Comparison of ENCODE assay signal across 8 mouse cellular contexts in the genomic region with DNA sequence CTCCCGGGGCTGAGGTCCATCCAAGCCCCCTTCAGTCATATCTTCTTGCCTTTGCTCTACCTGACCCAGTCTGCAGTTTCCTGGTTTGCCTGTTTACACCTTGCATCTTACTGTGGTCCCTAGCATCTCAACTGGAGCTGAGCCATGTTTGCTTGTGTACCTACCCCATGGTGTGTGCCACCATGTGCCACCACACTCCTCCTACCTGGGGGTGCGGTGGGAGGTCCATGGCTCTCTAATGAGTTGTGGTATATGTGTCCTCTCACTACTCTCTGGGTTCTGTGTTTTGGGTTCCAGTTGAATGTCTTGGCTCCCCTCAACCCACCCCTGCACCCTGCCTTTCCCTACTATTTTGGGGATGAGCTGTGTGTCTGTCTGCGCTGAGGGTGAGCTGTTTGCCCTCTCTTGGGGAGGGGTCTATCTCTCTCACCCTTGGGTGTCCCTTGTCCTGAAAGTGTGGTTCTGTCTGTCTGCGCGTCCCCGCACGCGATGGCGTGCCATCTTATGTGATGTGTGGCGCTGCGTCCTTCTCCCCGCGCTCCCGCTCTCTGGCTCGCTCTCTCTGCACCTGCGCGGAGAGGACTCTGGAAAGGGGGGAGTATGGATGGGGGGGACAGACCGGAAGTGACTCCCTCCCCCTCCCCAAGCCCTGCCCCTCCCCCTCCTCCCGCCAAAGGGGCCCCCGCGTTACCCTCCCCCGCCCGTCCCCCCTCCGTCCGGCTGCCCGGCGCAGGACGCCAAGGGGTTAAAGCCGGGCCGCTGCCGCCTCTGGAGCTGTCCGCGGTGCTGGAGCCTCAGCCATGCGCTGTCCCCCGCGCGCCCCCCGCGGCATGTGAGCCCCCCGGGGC. TPM values are rescaled to one million over a fixed set of nuclear protein-coding genes. Genes with fewer than 3 reads are reported as not detected.
DNase-seq lines count a peak whose midpoint lies in the region; ATAC-seq lines count a peak whose summit lies in the region.

No protein-coding gene starts in this region.

- H3K9me3 ChIP-seq in heart, embryonic 11.5 days (replicated peaks; ENCODE audit: control insufficient read depth, low read length) = no peaks in the 10 kb centered on the region

- H3K4me2 ChIP-seq in heart, embryonic 11.5 days = peak overlapping the region; percentile 58

- 0 out of 2 replicates have a peak, but pooled peaks have one; percentile 45 for ATAC-seq in heart, embryonic 11.5 days (replicated peaks; ENCODE audit: insufficient number of reproducible peaks, low FRiP score, low TSS enrichment)

- no peak overlapping the region for H3K9ac ChIP-seq in heart, embryonic 11.5 days (ENCODE audit: low read depth, low read length)

- no peak overlapping the region for H3K27ac ChIP-seq in heart, embryonic 11.5 days (ENCODE audit: low read depth, low read length)

- no peaks in the 10 kb centered on the region for H3K36me3 ChIP-seq in heart, embryonic 11.5 days (ENCODE audit: control insufficient read depth, insufficient read depth, low read length)

- 6% methylated on average over 17 of the region's 40 CpGs for WGBS in heart, embryonic 11.5 days (ENCODE audit: insufficient replicate concordance)

- DNase-seq in heart, adult 9 months (ENCODE audit: low spot score in 2 of 2) = no peak
- DNase-seq in testis, postnatal 10 days (ENCODE audit: low spot score) = peak; percentile 80
- DNase-seq in testis, postnatal 14 days (ENCODE audit: low spot score) = no peak
- peak; percentile 57 for DNase-seq in forelimb bud, embryonic 11.5 days (ENCODE audit: low read depth, low spot score)
- DNase-seq in mesoderm, embryonic 11.5 days (ENCODE audit: low read depth, low spot score) = peak; percentile 67
- peak; percentile 17 for DNase-seq in yolk sac, embryonic 10.5 days (ENCODE audit: low spot score)
- no peak for DNase-seq in ovary, postnatal 14 days (ENCODE audit: low spot score)

- peaks cover 77% of the 10 kb centered on the region for H3K27me3 ChIP-seq in heart, embryonic 11.5 days (ENCODE audit: control insufficient read depth, insufficient read depth, low read length)

- H3K4me3 ChIP-seq in heart, embryonic 11.5 days (ENCODE audit: low read depth, low read length) = peak overlapping the region; percentile 36

- H3K4me1 ChIP-seq in heart, embryonic 11.5 days (ENCODE audit: control insufficient read depth, insufficient read depth, low read length) = no peaks in the 10 kb centered on the region; the same call in 1 of the 2 replicates

RNA-seq across cellular contexts. Expression of gene Shank1, which starts 25.2 kb away (rescaled TPM):
- 1.1 and 1.3 TPM in 2 replicates for polyA plus RNA-seq in heart, embryonic 11.5 days (2014; fragmentation: Nextera tagmentation; extraction: Ambion mirVana)

RNA-seq across cellular contexts. Expression of gene Clec11a, which starts 28.6 kb away (rescaled TPM):
- 0.65 and 0.84 TPM in 2 replicates for polyA plus RNA-seq in heart, embryonic 11.5 days (2014; fragmentation: Nextera tagmentation; extraction: Ambion mirVana)

RNA-seq across cellular contexts. Expression of gene Syt3, which starts 48.6 kb away (rescaled TPM):
- 0.32 and 0.59 TPM in 2 replicates for polyA plus RNA-seq in heart, embryonic 11.5 days (2014; fragmentation: Nextera tagmentation; extraction: Ambion mirVana)

RNA-seq across cellular contexts. Expression of gene 1700008O03Rik, which starts 50.4 kb away (rescaled TPM):
- polyA plus RNA-seq in heart, embryonic 11.5 days (2014; fragmentation: Nextera tagmentation; extraction: Ambion mirVana) = 0.65 and 1.0 TPM in 2 replicates

Comparison
In these comparisons a context has a peak if more than half of its experiments do, and no peak if none do; other contexts are left out.
1. DNase-seq: peak in testis, postnatal 10 days (single experiment), forelimb bud, embryonic 11.5 days (single experiment), mesoderm, embryonic 11.5 days (single experiment) and yolk sac, embryonic 10.5 days (single experiment); none in heart, adult 9 months (0 of 2), testis, postnatal 14 days (single experiment) and ovary, postnatal 14 days (single experiment).